Mouse (Mus musculus) hindbrain, embryonic 12.5 days (tissue): ENCODE measurements around the gene Pglyrp1. TPM values are rescaled to one million over a fixed set of nuclear protein-coding genes. Genes with fewer than 3 reads are reported as not detected.

Experiments
- ATAC-seq: fragments of 200-750 bp; cut with Nextera tagmentation; 2 replicates; pipeline ENCODE4 v1.8.0; 2017; ENCODE audit warnings: moderate TSS enrichment; ENCODE audit not compliant: low FRiP score
- H3K27ac ChIP-seq: fragments of 300-500 bp; sonication (generic); 2 replicates; pipeline ENCODE4 v1.5.1; 2016; ENCODE audit warnings: mild to moderate bottlenecking
- H3K27me3 ChIP-seq: fragments of 300-500 bp; sonication (generic); 2 replicates; pipeline ENCODE4 v1.6.1; 2016; ENCODE audit warnings: mild to moderate bottlenecking
- H3K36me3 ChIP-seq: fragments of 300-500 bp; sonication (generic); 2 replicates; pipeline ENCODE4 v1.6.1; 2016; ENCODE audit warnings: mild to moderate bottlenecking
- H3K4me1 ChIP-seq: fragments of 300-500 bp; sonication (generic); 2 replicates; pipeline ENCODE4 v1.6.1; 2016
- H3K4me2 ChIP-seq: fragments of 300-500 bp; sonication (generic); replicated peaks from 2 replicates; pipeline ENCODE4 v1.6.1; 2016; ENCODE audit warnings: mild to moderate bottlenecking
- H3K4me3 ChIP-seq: fragments of 300-500 bp; sonication (generic); 2 replicates; pipeline ENCODE4 v1.5.1; 2016; ENCODE audit warnings: mild to moderate bottlenecking
- H3K9ac ChIP-seq: fragments of 300-500 bp; sonication (generic); 2 replicates; pipeline ENCODE4 v1.6.1; 2016; ENCODE audit warnings: mild to moderate bottlenecking, moderate library complexity
- H3K9me3 ChIP-seq: fragments of 300-500 bp; sonication (generic); replicated peaks from 2 replicates; pipeline ENCODE4 v1.6.1; 2016; ENCODE audit warnings: mild to moderate bottlenecking
- WGBS: fragments of 180-500 bp; shearing (Covaris S2); methylation state at CpG from one replicate; pipeline ENCODE4 v1.1.7; 2016; 5-methylcytosine and 5-hydroxymethylcytosine counted together
- polyA plus RNA-seq: library from polyadenylated mRNA; unstranded; fragments of >200 nt; fragmentation: Nextera tagmentation; extraction: Ambion mirVana; gene quantifications from 2 replicates; pipeline ENCODE4 v1.2.1, GENCODE M21; 2016

Pglyrp1 gene
- polyA plus RNA-seq, 1 experiment from 2014 or later = 2.9 TPM

GRCm38 (mm10) chr7:18891872-18892599 is 20.9 kb downstream of the Pglyrp1 start:
- WGBS = 22% methylated on average over 33 of the region's 33 CpGs
- peak overlapping the region; percentile 13; the same call in 1 of the 2 replicates for H3K27ac ChIP-seq

GRCm38 (mm10) chr7:18893009-18893408 is 21.9 kb downstream of the Pglyrp1 start:
- peak; percentile 14 for ATAC-seq
- peaks cover 18% of the 10 kb centered on the region for H3K27me3 ChIP-seq
- peak overlapping the region; percentile 62; the same call in 1 of the 2 replicates for H3K9ac ChIP-seq
- H3K4me1 ChIP-seq = peaks cover 25% of the 10 kb centered on the region
- no peaks in the 10 kb centered on the region for H3K9me3 ChIP-seq
- 28% methylated on average over 27 of the region's 27 CpGs for WGBS
- no peaks in the 10 kb centered on the region for H3K36me3 ChIP-seq
- H3K27ac ChIP-seq = no peak overlapping the region
- peak overlapping the region; percentile 39 for H3K4me3 ChIP-seq
- H3K4me2 ChIP-seq = peak overlapping the region; percentile 62

More at GRCm38 (mm10) chr7:18891872-18892599, 20.9 kb downstream of the Pglyrp1 start:
- Histone ChIP-seq H3K36me3 (no peaks in the 10 kb centered on the region), H3K27me3 (peaks cover 18% of the 10 kb centered on the region), H3K9ac (peak overlapping the region; percentile 62), H3K4me3 (peak overlapping the region; percentile 39), H3K9me3 (no peaks in the 10 kb centered on the region), H3K4me2 (peak overlapping the region; percentile 62), H3K4me1 (peaks cover 25% of the 10 kb centered on the region)
- peak; percentile 61 for ATAC-seq

GRCm38 (mm10) chr7:18893651-18894430 is 22.7 kb downstream of the Pglyrp1 start:
- Histone ChIP-seq H3K9me3 (no peaks in the 10 kb centered on the region), H3K27me3 (peaks cover 18% of the 10 kb centered on the region), H3K9ac (peak overlapping the region; percentile 68), H3K4me2 (peak overlapping the region; percentile 62), H3K36me3 (peaks cover 2% of the 10 kb centered on the region; the same call in 1 of the 2 replicates), H3K4me1 (peaks cover 25% of the 10 kb centered on the region), H3K27ac (peak overlapping the region; percentile 40; the same call in 1 of the 2 replicates), H3K4me3 (peak overlapping the region; percentile 39)
- peak; percentile 36 for ATAC-seq
- WGBS = under 1% methylated on average over 41 of the region's 41 CpGs

GRCm38 (mm10) chr7:18896536-18896935 is 25.4 kb downstream of the Pglyrp1 start:
- peaks cover 18% of the 10 kb centered on the region for H3K27me3 ChIP-seq
- H3K27ac ChIP-seq = no peak overlapping the region
- no peak overlapping the region for H3K9ac ChIP-seq

GRCm38 (mm10) chr7:18900513-18900912 is 29.4 kb downstream of the Pglyrp1 start:
- ATAC-seq = no peak
- 91% methylated on average over 2 of the region's 2 CpGs for WGBS
- H3K4me2 ChIP-seq = no peak overlapping the region
- H3K27ac ChIP-seq = no peak overlapping the region
- H3K9me3 ChIP-seq = no peaks in the 10 kb centered on the region
- peaks cover 6% of the 10 kb centered on the region for H3K4me1 ChIP-seq
- H3K27me3 ChIP-seq = no peaks in the 10 kb centered on the region
- H3K4me3 ChIP-seq = no peak overlapping the region
- H3K36me3 ChIP-seq = peaks cover 29% of the 10 kb centered on the region; the same call in 1 of the 2 replicates
- no peak overlapping the region for H3K9ac ChIP-seq

More at GRCm38 (mm10) chr7:18896536-18896935, 25.4 kb downstream of the Pglyrp1 start:
- peaks cover 25% of the 10 kb centered on the region for H3K4me1 ChIP-seq
- no peak overlapping the region for H3K4me2 ChIP-seq
- H3K4me3 ChIP-seq = no peak overlapping the region
- H3K36me3 ChIP-seq = peaks cover 21% of the 10 kb centered on the region; the same call in 1 of the 2 replicates
- WGBS = 30% methylated on average over 5 of the region's 5 CpGs
- no peak for ATAC-seq
- no peaks in the 10 kb centered on the region for H3K9me3 ChIP-seq

- H3K4me2 ChIP-seq = no peak overlapping the region
- H3K9ac ChIP-seq = no peak overlapping the region
- peaks cover 29% of the 10 kb centered on the region; the same call in 1 of the 2 replicates for H3K36me3 ChIP-seq
- no peaks in the 10 kb centered on the region for H3K4me1 ChIP-seq
- H3K27ac ChIP-seq = no peak overlapping the region
- H3K4me3 ChIP-seq = no peak overlapping the region
- H3K27me3 ChIP-seq = no peaks in the 10 kb centered on the region
- ATAC-seq = no peak
- no peaks in the 10 kb centered on the region for H3K9me3 ChIP-seq
- WGBS = 76% methylated on average over 3 of the region's 3 CpGs
These were observed 31.4 kb downstream of the Pglyrp1 start for GRCm38 (mm10) chr7:18902486-18902885.

- Histone ChIP-seq H3K36me3 (peaks cover 17% of the 10 kb centered on the region; the same call in 1 of the 2 replicates), H3K9ac (no peak overlapping the region), H3K4me1 (peaks cover 18% of the 10 kb centered on the region), H3K27ac (no peak overlapping the region), H3K4me2 (no peak overlapping the region), H3K9me3 (no peaks in the 10 kb centered on the region), H3K27me3 (no peaks in the 10 kb centered on the region), H3K4me3 (no peak overlapping the region)
- no peak for ATAC-seq
- WGBS = 90% methylated on average over 3 of the region's 3 CpGs
These were observed 33.8 kb downstream of the Pglyrp1 start for GRCm38 (mm10) chr7:18904971-18905370.

- Histone ChIP-seq H3K4me1 (peaks cover 22% of the 10 kb centered on the region), H3K36me3 (no peaks in the 10 kb centered on the region), H3K27ac (no peak overlapping the region), H3K27me3 (no peaks in the 10 kb centered on the region), H3K4me2 (peak overlapping the region; percentile 70), H3K4me3 (peak overlapping the region; percentile 79), H3K9me3 (no peaks in the 10 kb centered on the region), H3K9ac (peak overlapping the region; percentile 57)
- WGBS = 10% methylated on average over 17 of the region's 17 CpGs
- peak; percentile 7; the same call in 1 of the 2 replicates for ATAC-seq
These were observed 38.7 kb downstream of the Pglyrp1 start for GRCm38 (mm10) chr7:18909797-18910196.

- H3K27me3 ChIP-seq = no peaks in the 10 kb centered on the region
- H3K36me3 ChIP-seq = no peaks in the 10 kb centered on the region
- peaks cover 22% of the 10 kb centered on the region for H3K4me1 ChIP-seq
- peak within 1 kb of the TSS; percentile 70 for H3K4me2 ChIP-seq
- H3K4me3 ChIP-seq = peak within 1 kb of the TSS; percentile 79
- peak; percentile 99 for ATAC-seq
- under 1% methylated on average over 33 of the region's 33 CpGs for WGBS
- H3K9ac ChIP-seq = peak within 1 kb of the TSS; percentile 57
- H3K27ac ChIP-seq = no peak within 1 kb of the TSS
- no peaks in the 10 kb centered on the region for H3K9me3 ChIP-seq
These were observed 39.2 kb downstream of the Pglyrp1 start, which contains the start of gene Ccdc61 for GRCm38 (mm10) chr7:18910241-18910831. Gene Ccdc61, minus strand, starts transcription at chr7:18910415.

GRCm38 (mm10) chr7:18916254-18916653 is 45.1 kb downstream of the Pglyrp1 start:
- no peak for ATAC-seq
- Histone ChIP-seq H3K4me3 (no peak overlapping the region), H3K4me1 (peaks cover 5% of the 10 kb centered on the region), H3K36me3 (no peaks in the 10 kb centered on the region), H3K27ac (no peak overlapping the region), H3K9me3 (no peaks in the 10 kb centered on the region), H3K27me3 (no peaks in the 10 kb centered on the region), H3K9ac (no peak overlapping the region), H3K4me2 (no peak overlapping the region)
- 79% methylated on average over 4 of the region's 4 CpGs for WGBS

GRCm38 (mm10) chr7:18917931-18918330 is 46.8 kb downstream of the Pglyrp1 start:
- ATAC-seq = no peak
- H3K27me3 ChIP-seq = no peaks in the 10 kb centered on the region
- 70% methylated on average over 3 of the region's 3 CpGs for WGBS
- no peak overlapping the region for H3K27ac ChIP-seq
- no peaks in the 10 kb centered on the region for H3K36me3 ChIP-seq
- no peaks in the 10 kb centered on the region for H3K9me3 ChIP-seq
- no peak overlapping the region for H3K4me2 ChIP-seq
- H3K4me1 ChIP-seq = peaks cover 21% of the 10 kb centered on the region
- no peak overlapping the region for H3K4me3 ChIP-seq
- no peak overlapping the region for H3K9ac ChIP-seq

- H3K36me3 ChIP-seq = no peaks in the 10 kb centered on the region
- 3% methylated on average over 12 of the region's 12 CpGs for WGBS
- peaks cover 42% of the 10 kb centered on the region for H3K4me1 ChIP-seq
- no peak overlapping the region for H3K9ac ChIP-seq
- peak overlapping the region; percentile 95 for H3K27ac ChIP-seq
- H3K27me3 ChIP-seq = peaks cover 6% of the 10 kb centered on the region
- no peaks in the 10 kb centered on the region for H3K9me3 ChIP-seq
- H3K4me2 ChIP-seq = peak overlapping the region; percentile 40
- no peak overlapping the region for H3K4me3 ChIP-seq
- no peak for ATAC-seq
These were observed 49.9 kb downstream of the Pglyrp1 start for GRCm38 (mm10) chr7:18921069-18921468.
